ENCODE assay signal across 8 mouse cellular contexts in genomic region chr19:14871178-14871867, GRCm38 (mm10).
DNase-seq lines count a peak whose midpoint lies in the region; ATAC-seq lines count a peak whose summit lies in the region.

No protein-coding gene starts in this region.

- H3K9ac ChIP-seq in lung, embryonic 15.5 days, result no peak overlapping the region
- no peak overlapping the region for H3K9ac ChIP-seq in embryonic facial prominence, embryonic 12.5 days

- 13% methylated on average over 7 of the region's 7 CpGs for whole genome bisulfite sequencing in lung, embryonic 15.5 days
- WGBS in embryonic facial prominence, embryonic 12.5 days, result 9% methylated on average over 7 of the region's 7 CpGs

- ATAC-seq in lung, embryonic 15.5 days (ENCODE audit: borderline replicate concordance, extremely low read depth, low FRiP score, low TSS enrichment), result peak; percentile 76; the same call in 1 of the 2 replicates
- ATAC-seq in embryonic facial prominence, embryonic 12.5 days (ENCODE audit: insufficient number of reproducible peaks, insufficient read depth, low FRiP score, low TSS enrichment), result peak; percentile 88

- H3K27me3 ChIP-seq in lung, embryonic 15.5 days, result no peaks in the 10 kb centered on the region
- no peaks in the 10 kb centered on the region for H3K27me3 ChIP-seq in embryonic facial prominence, embryonic 12.5 days

- H3K4me2 ChIP-seq in lung, embryonic 15.5 days, result no peak overlapping the region
- no peak overlapping the region for H3K4me2 ChIP-seq in embryonic facial prominence, embryonic 12.5 days (replicated peaks)

- no peak for DNase-seq in lung, postnatal 36 days
- peak; percentile 18 to 20 for DNase-seq in layer of hippocampus, postnatal 36 days
- DNase-seq in retina, embryonic 14.5 days (ENCODE audit: low spot score), result peak; percentile 73
- DNase-seq in cerebellum, adult 11-12 months, result no peak
- no peak for DNase-seq in urinary bladder, postnatal 14 days (ENCODE audit: low spot score)
- DNase-seq in gastrocnemius, postnatal 14 days, result no peak

- intact Hi-C loops in gastrocnemius, postnatal 14 days (cut with DNase I; ENCODE audit: low total_unique reads), result no loop called here

- H3K9me3 ChIP-seq in lung, embryonic 15.5 days, result no peaks in the 10 kb centered on the region
- H3K9me3 ChIP-seq in embryonic facial prominence, embryonic 12.5 days, result no peaks in the 10 kb centered on the region

- no peak overlapping the region for H3K27ac ChIP-seq in lung, embryonic 15.5 days
- H3K27ac ChIP-seq in embryonic facial prominence, embryonic 12.5 days, result no peak overlapping the region

- H3K4me3 ChIP-seq in lung, embryonic 15.5 days, result no peak overlapping the region
- H3K4me3 ChIP-seq in embryonic facial prominence, embryonic 12.5 days, result no peak overlapping the region

- H3K4me1 ChIP-seq in lung, embryonic 15.5 days, result no peaks in the 10 kb centered on the region
- H3K4me1 ChIP-seq in embryonic facial prominence, embryonic 12.5 days, result peaks cover 7% of the 10 kb centered on the region; the same call in 1 of the 2 replicates

- no peaks in the 10 kb centered on the region for H3K36me3 ChIP-seq in lung, embryonic 15.5 days
- H3K36me3 ChIP-seq in embryonic facial prominence, embryonic 12.5 days, result no peaks in the 10 kb centered on the region

Comparison
In these comparisons a context has a peak if more than half of its experiments do, and no peak if none do; other contexts are left out.
1. DNase-seq: peak in layer of hippocampus, postnatal 36 days (2 of 2) and retina, embryonic 14.5 days (single experiment); none in lung, postnatal 36 days (single experiment), cerebellum, adult 11-12 months (single experiment), urinary bladder, postnatal 14 days (single experiment) and gastrocnemius, postnatal 14 days (single experiment).